ENCODE assay signal across 9 mouse cellular contexts in the genomic region with DNA sequence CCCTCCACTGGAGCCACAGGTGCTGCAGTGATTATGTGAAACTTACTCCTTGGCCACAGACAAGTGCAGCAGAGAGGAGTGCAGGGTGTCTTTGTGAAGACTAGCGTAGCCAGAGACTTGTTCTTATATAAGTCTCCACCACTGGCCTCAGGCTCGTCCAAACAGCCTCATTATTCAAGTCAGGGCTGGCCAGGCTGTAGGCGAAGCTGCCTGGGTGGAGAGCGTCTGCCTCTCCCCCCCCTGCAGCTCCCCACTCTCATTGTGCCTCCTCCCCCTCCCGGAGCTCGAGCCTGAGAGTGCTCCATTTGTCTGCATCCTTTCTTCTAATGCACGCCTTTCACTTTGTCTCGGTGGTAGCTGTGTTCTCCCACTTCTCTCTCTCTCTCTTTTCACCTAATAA.
DNase-seq lines count a peak whose midpoint lies in the region; ATAC-seq and TF ChIP-seq lines count a peak whose summit lies in the region.
"Had no signal": no experiment of that assay in that cellular context is flagged by ENCODE, and none has a peak within 500 bp of the region (broad histone marks: within the 10 kb centered on the region; RNA-seq: fewer than 3 reads in every experiment).

No protein-coding gene starts in this region.

- TF ChIP-seq CTCF in brain, embryonic 14.5 days (IDR thresholded peaks at IDR 0.05; ENCODE audit: borderline replicate concordance, extremely low read depth, insufficient read depth, insufficient read length), result no peak
- no peak for TF ChIP-seq CTCF in thymus, adult 2 months (IDR thresholded peaks at IDR 0.05; ENCODE audit: borderline replicate concordance, control insufficient read depth, extremely low read depth, insufficient read depth, low read length, poor library complexity)

- peaks cover 28% of the 10 kb centered on the region for H3K4me1 ChIP-seq in forebrain, embryonic 15.5 days
- H3K4me1 ChIP-seq in midbrain, embryonic 15.5 days, result peaks cover 26% of the 10 kb centered on the region
- H3K4me1 ChIP-seq in thymus, adult 2 months (replicated peaks; ENCODE audit: control insufficient read depth, insufficient read depth, low read length), result peaks cover 23% of the 10 kb centered on the region

- no peaks in the 10 kb centered on the region for H3K27me3 ChIP-seq in forebrain, embryonic 15.5 days
- H3K27me3 ChIP-seq in midbrain, embryonic 15.5 days (replicated peaks), result no peaks in the 10 kb centered on the region; the same call in 1 of the 2 replicates
- no peaks in the 10 kb centered on the region for H3K27me3 ChIP-seq in thymus, adult 2 months (ENCODE audit: control insufficient read depth, insufficient read depth, low read length)

- 3% methylated on average over 8 of the region's 8 CpGs for WGBS in forebrain, embryonic 15.5 days
- WGBS in midbrain, embryonic 15.5 days, result 5% methylated on average over 8 of the region's 8 CpGs
- 64% methylated on average over 8 of the region's 8 CpGs for WGBS in thymus, adult 2 months

- H3K4me3 ChIP-seq in forebrain, embryonic 15.5 days, result no peak overlapping the region
- no peak overlapping the region for H3K4me3 ChIP-seq in midbrain, embryonic 15.5 days
- no peak overlapping the region for H3K4me3 ChIP-seq in thymus, adult 2 months (ENCODE audit: control insufficient read depth, insufficient read depth, low read length)

- 0 out of 2 replicates have a peak, but pooled peaks cover 4% of the 10 kb centered on the region for H3K9me3 ChIP-seq in forebrain, embryonic 15.5 days
- H3K9me3 ChIP-seq in midbrain, embryonic 15.5 days, result no peaks in the 10 kb centered on the region

- intact Hi-C loops in heart, postnatal 14 days (cut with DNase I), result loop anchor here (5.0 kb wide), 1 partner anchor 192 kb away; no protein-coding TSS in a partner anchor

- H3K27ac ChIP-seq in forebrain, embryonic 15.5 days (replicated peaks), result no peak overlapping the region
- H3K27ac ChIP-seq in midbrain, embryonic 15.5 days, result peak overlapping the region; percentile 30; the same call in 1 of the 2 replicates
- no peak overlapping the region for H3K27ac ChIP-seq in thymus, adult 2 months (ENCODE audit: control insufficient read depth, insufficient read depth, low read length)

- DNase-seq in cerebellum, postnatal 4 days (ENCODE audit: low spot score in 2 of 2), result no peak
- DNase-seq in brain, embryonic 14.5 days (ENCODE audit: low read depth), result peak; percentile 69
- no peak for DNase-seq in thymus, adult 2 months
- no peak for DNase-seq in urinary bladder, postnatal 4 days (ENCODE audit: low spot score in 2 of 2)
- no peak for DNase-seq in heart, postnatal 14 days

- ATAC-seq in cerebellum, adult (ENCODE audit: insufficient number of reproducible peaks, low FRiP score, low TSS enrichment), result peak; percentile 75
- peak; percentile 21; the same call in 1 of the 2 replicates for ATAC-seq in forebrain, embryonic 15.5 days (replicated peaks)
- ATAC-seq in midbrain, embryonic 15.5 days (replicated peaks), result peak; percentile 25; the same call in 1 of the 2 replicates
- ATAC-seq: lung, postnatal 0 days had no signal

- no peaks in the 10 kb centered on the region for H3K36me3 ChIP-seq in forebrain, embryonic 15.5 days
- H3K36me3 ChIP-seq in midbrain, embryonic 15.5 days (replicated peaks), result no peaks in the 10 kb centered on the region
- H3K36me3 ChIP-seq in thymus, adult 2 months (ENCODE audit: control insufficient read depth, insufficient read depth, low read length), result no peaks in the 10 kb centered on the region

- H3K9ac ChIP-seq in forebrain, embryonic 15.5 days (replicated peaks), result no peak overlapping the region
- H3K9ac ChIP-seq in midbrain, embryonic 15.5 days, result no peak overlapping the region

- no peak overlapping the region for H3K4me2 ChIP-seq in forebrain, embryonic 15.5 days (replicated peaks)
- H3K4me2 ChIP-seq in midbrain, embryonic 15.5 days, result peak overlapping the region; percentile 33

- TF ChIP-seq POLR2A in brain, embryonic 14.5 days (IDR thresholded peaks at IDR 0.05; ENCODE audit: borderline replicate concordance, extremely low read depth, insufficient read depth, insufficient read length, poor library complexity, severe bottlenecking), result no peak
- TF ChIP-seq POLR2A in thymus, adult 2 months (IDR thresholded peaks at IDR 0.05; ENCODE audit: control insufficient read depth, extremely low read depth, insufficient read depth, low read length, poor library complexity), result no peak

Comparison
In these comparisons a context has a peak if more than half of its experiments do, and no peak if none do; other contexts are left out.
1. ATAC-seq: peak in every context shown above with its lines; median percentile 75 in cerebellum, adult; 25 in midbrain, embryonic 15.5 days; 21 in forebrain, embryonic 15.5 days.